Mouse (Mus musculus): ENCODE measurements at regions not wholly inside any gene's neighbourhood (a gene's known extent, or its start where the extent isn't known, plus 50 kb on each side); places are given as distances from the start of the nearest gene placed in this dataset. TPM values are rescaled to one million over a fixed set of nuclear protein-coding genes. Genes with fewer than 3 reads are reported as not detected.

GRCm38 (mm10) chr2:159732413-159732812 lies 601.5 kb downstream of the Gm826 start:
- H3K27me3 ChIP-seq (replicated peaks) = no peaks in the 10 kb centered on the region
- ATAC-seq (ENCODE audit: insufficient read depth, low FRiP score, low read depth) = no peak; the same call in 1 of the 2 replicates
- peak overlapping the region; percentile 31; the same call in 1 of the 2 replicates for H3K27ac ChIP-seq
- H3K9me3 ChIP-seq = no peaks in the 10 kb centered on the region
- H3K4me2 ChIP-seq = no peak overlapping the region
- H3K9ac ChIP-seq = no peak overlapping the region
- peaks cover 6% of the 10 kb centered on the region; the same call in 1 of the 2 replicates for H3K4me1 ChIP-seq
- WGBS = 13% methylated on average over 3 of the region's 3 CpGs
- H3K4me3 ChIP-seq (replicated peaks) = no peak overlapping the region
- H3K36me3 ChIP-seq = no peaks in the 10 kb centered on the region

GRCm38 (mm10) chr2:159734576-159734975 lies 599.4 kb downstream of the Gm826 start:
- H3K4me1 ChIP-seq = peaks cover 6% of the 10 kb centered on the region; the same call in 1 of the 2 replicates
- no peak for ATAC-seq (ENCODE audit: insufficient read depth, low FRiP score, low read depth)
- no peaks in the 10 kb centered on the region for H3K36me3 ChIP-seq
- H3K27me3 ChIP-seq (replicated peaks) = no peaks in the 10 kb centered on the region
- H3K4me3 ChIP-seq (replicated peaks) = no peak overlapping the region
- H3K27ac ChIP-seq = no peak overlapping the region
- 71% methylated on average over 5 of the region's 5 CpGs for WGBS
- no peak overlapping the region for H3K9ac ChIP-seq
- H3K9me3 ChIP-seq = no peaks in the 10 kb centered on the region
- no peak overlapping the region for H3K4me2 ChIP-seq

GRCm38 (mm10) chr2:159755541-159756011 lies 578.4 kb downstream of the Gm826 start:
- Histone ChIP-seq H3K4me2 (no peak overlapping the region), H3K27ac (no peak overlapping the region), H3K36me3 (no peaks in the 10 kb centered on the region), H3K4me3 (replicated peaks) (no peak overlapping the region), H3K27me3 (replicated peaks) (no peaks in the 10 kb centered on the region), H3K9ac (no peak overlapping the region), H3K4me1 (no peaks in the 10 kb centered on the region), H3K9me3 (no peaks in the 10 kb centered on the region)
- ATAC-seq (ENCODE audit: insufficient read depth, low FRiP score, low read depth) = peak; percentile 47; the same call in 1 of the 2 replicates
- WGBS = 35% methylated on average over 7 of the region's 7 CpGs

GRCm38 (mm10) chr2:159760806-159761205 lies 573.2 kb downstream of the Gm826 start:
- H3K9ac ChIP-seq = no peak overlapping the region
- 86% methylated on average over 6 of the region's 6 CpGs for WGBS
- ATAC-seq (ENCODE audit: insufficient read depth, low FRiP score, low read depth) = no peak

GRCm38 (mm10) chr2:159763115-159763514 lies 570.8 kb downstream of the Gm826 start:
- ATAC-seq (ENCODE audit: insufficient read depth, low FRiP score, low read depth) = peak; percentile 96
- no peak overlapping the region for H3K4me2 ChIP-seq
- H3K27me3 ChIP-seq (replicated peaks) = no peaks in the 10 kb centered on the region
- H3K27ac ChIP-seq = no peak overlapping the region
- H3K9ac ChIP-seq = no peak overlapping the region
- no peaks in the 10 kb centered on the region for H3K9me3 ChIP-seq
- no peaks in the 10 kb centered on the region for H3K36me3 ChIP-seq
- no peaks in the 10 kb centered on the region for H3K4me1 ChIP-seq
- H3K4me3 ChIP-seq (replicated peaks) = no peak overlapping the region
- 32% methylated on average over 6 of the region's 6 CpGs for WGBS

More at GRCm38 (mm10) chr2:159760806-159761205, 573.2 kb downstream of the Gm826 start:
- Histone ChIP-seq H3K4me3 (replicated peaks) (no peak overlapping the region), H3K27ac (no peak overlapping the region), H3K36me3 (no peaks in the 10 kb centered on the region), H3K27me3 (replicated peaks) (no peaks in the 10 kb centered on the region), H3K9me3 (no peaks in the 10 kb centered on the region), H3K4me1 (no peaks in the 10 kb centered on the region), H3K4me2 (no peak overlapping the region)

Small RNAs in the stretch of these regions (microRNA-seq; reads per million reads assigned to microRNA genes)
- not detected for gene Gm44319
